Mouse (Mus musculus) kidney, adult 2 months (tissue): ENCODE data around the gene Ppp1r12b.

ENCODE experiments used
- CTCF ChIP-seq: fragments of 200-500 bp; conservative IDR thresholded peaks from 2 replicates; pipeline ENCODE4 v1.5.1; 2011; ENCODE audit warnings: low read depth, mild to moderate bottlenecking, control low read depth, low read length, moderate library complexity, mixed read lengths; ENCODE audit not compliant: insufficient read depth, insufficient read length
- POLR2A ChIP-seq: fragments of 200-500 bp; IDR thresholded peaks from one replicate; pipeline ENCODE4 v1.6.1; 2011; ENCODE audit warnings: low read depth, low read length, control low read depth

- TF ChIP-seq CTCF (0 out of 2 replicates have a peak, but pooled peaks have one; percentile 1), POLR2A (no peak)
Observed at GRCm38 (mm10) chr1:134854325-134854982, 101.3 kb downstream of the Ppp1r12b start.
